Mouse (Mus musculus) CH12.LX (cell line): ENCODE measurements around the gene Mid1. TPM values are rescaled to one million over a fixed set of nuclear protein-coding genes. Genes with fewer than 3 reads are reported as not detected.
A peak's percentile ranks its signal among the peaks of the same experiment; 100 is the strongest.

Experiments used
- DNase-seq: peaks from one replicate; pipeline ENCODE4 v3.0.0-alpha.2; 2013; ENCODE audit errors: extremely low read depth
- H3K27ac ChIP-seq: 2 replicates; pipeline ENCODE4 v1.5.1; 2012; ENCODE audit warnings: low read depth, mild to moderate bottlenecking, control low read depth, moderate library complexity; ENCODE audit not compliant: insufficient read depth
- H3K27me3 ChIP-seq: replicated peaks from 2 replicates; pipeline ENCODE3; 2012; ENCODE audit warnings: inconsistent platforms
- H3K36me3 ChIP-seq, 2 experiments: replicated peaks in 1 of 2; 2 replicates each; pipeline versions ENCODE3 to v1.6.1; 2012; ENCODE audit warnings: inconsistent platforms in 1 of 2, low read length in 1 of 2, mild to moderate bottlenecking in 1 of 2, mixed read lengths in 1 of 2, moderate library complexity in 1 of 2; ENCODE audit not compliant: control insufficient read depth in 1 of 2, insufficient read depth in 1 of 2
- H3K4me1 ChIP-seq, 2 experiments: 2 replicates each; pipeline ENCODE4 v1.6.1; 2012; ENCODE audit warnings: inconsistent platforms in 1 of 2, moderate library complexity in 1 of 2; ENCODE audit not compliant: insufficient read depth in 2 of 2, control insufficient read depth in 1 of 2
- H3K4me2 ChIP-seq: 2 replicates; pipeline ENCODE4 v1.6.1; 2012; ENCODE audit warnings: low read depth, mild to moderate bottlenecking, control low read depth; ENCODE audit not compliant: poor library complexity, insufficient read depth, severe bottlenecking
- H3K4me3 ChIP-seq, 3 experiments: fragments of 150-350 bp in 1 of 3; sonication (generic) in 1 of 3; replicated peaks in 1 of 3; 2 replicates each; pipeline versions ENCODE3 to v1.5.1; 2011 to 2012; ENCODE audit warnings: low read depth in 2 of 3, low read length in 2 of 3, mild to moderate bottlenecking in 2 of 3, moderate library complexity in 2 of 3, control low read depth in 1 of 3, improper control_type of control experiment in 1 of 3, inconsistent platforms in 1 of 3, mixed read lengths in 1 of 3; ENCODE audit not compliant: poor library complexity in 1 of 3
- H3K79me2 ChIP-seq: replicated peaks from 2 replicates; pipeline ENCODE4 v1.6.1; 2012; ENCODE audit warnings: mild to moderate bottlenecking, moderate library complexity; ENCODE audit not compliant: control insufficient read depth, poor library complexity, insufficient read depth, severe bottlenecking; ENCODE audit errors: extremely low read depth
- H3K9ac ChIP-seq: 2 replicates; pipeline ENCODE4 v1.6.1; 2012; ENCODE audit warnings: low read depth, mild to moderate bottlenecking, control low read depth, moderate library complexity; ENCODE audit not compliant: insufficient read depth
- H3K9me3 ChIP-seq: replicated peaks from 2 replicates; pipeline ENCODE3; 2012; ENCODE audit warnings: low read length, inconsistent platforms, mixed read lengths
- BHLHE40 ChIP-seq: IDR thresholded peaks from 2 replicates; pipeline ENCODE4 v1.6.1; 2011; ENCODE audit warnings: mild to moderate bottlenecking, low read depth, low read length, improper control_type of control experiment
- CHD2 ChIP-seq: IDR thresholded peaks from 2 replicates; pipeline ENCODE4 v1.6.1; 2011; ENCODE audit warnings: low read length, improper control_type of control experiment
- CTCF ChIP-seq, 2 experiments: IDR thresholded peaks in 1 of 2; conservative IDR thresholded peaks in 1 of 2; 2 replicates each; pipeline ENCODE4 v1.5.1; 2011 to 2012; ENCODE audit warnings: low read depth in 2 of 2, low read length in 2 of 2, improper control_type of control experiment in 1 of 2, inconsistent platforms in 1 of 2, mild to moderate bottlenecking in 1 of 2, moderate library complexity in 1 of 2
- ELF1 ChIP-seq: IDR thresholded peaks from 2 replicates; pipeline ENCODE4 v1.6.1; 2014; ENCODE audit warnings: low read depth, mild to moderate bottlenecking, inconsistent platforms, low read length, improper control_type of control experiment
- HCFC1 ChIP-seq: IDR thresholded peaks from 2 replicates; pipeline ENCODE4 v1.6.1; 2012; ENCODE audit warnings: low read depth, mild to moderate bottlenecking, inconsistent platforms, low read length, improper control_type of control experiment
- IRF4 ChIP-seq: IDR thresholded peaks from 2 replicates; pipeline ENCODE4 v1.6.1; 2014; ENCODE audit warnings: low read depth, mild to moderate bottlenecking, inconsistent platforms, low read length, improper control_type of control experiment
- JUN ChIP-seq: IDR thresholded peaks from 2 replicates; pipeline ENCODE4 v1.6.1; 2011; ENCODE audit warnings: low read depth, mild to moderate bottlenecking, low read length, improper control_type of control experiment, moderate library complexity; ENCODE audit not compliant: insufficient read depth
- JUND ChIP-seq: conservative IDR thresholded peaks from 2 replicates; pipeline ENCODE4 v1.6.1; 2011; ENCODE audit warnings: low read depth, low read length, improper control_type of control experiment
- MAFK ChIP-seq: IDR thresholded peaks from 2 replicates; pipeline ENCODE4 v1.6.1; 2011; ENCODE audit warnings: low read length, improper control_type of control experiment; ENCODE audit not compliant: insufficient replicate concordance
- MAX ChIP-seq: IDR thresholded peaks from 2 replicates; pipeline ENCODE4 v1.6.1; 2011; ENCODE audit warnings: low read length, improper control_type of control experiment
- MAZ ChIP-seq: IDR thresholded peaks from 2 replicates; pipeline ENCODE4 v1.6.1; 2012; ENCODE audit warnings: low read depth, mild to moderate bottlenecking, inconsistent platforms, low read length, improper control_type of control experiment, moderate library complexity
- MYC ChIP-seq: IDR thresholded peaks from 2 replicates; pipeline ENCODE4 v1.6.1; 2011; ENCODE audit warnings: low read depth, mild to moderate bottlenecking, improper control_type of control experiment, low read length
- PAX5 ChIP-seq: IDR thresholded peaks from 2 replicates; pipeline ENCODE4 v1.6.1; 2012; ENCODE audit warnings: low read length, inconsistent platforms, mixed read lengths
- POLR2A ChIP-seq: IDR thresholded peaks from 2 replicates; pipeline ENCODE4 v1.6.1; 2011; ENCODE audit warnings: low read depth, mild to moderate bottlenecking, improper control_type of control experiment, low read length
- POLR2AphosphoS2 ChIP-seq: IDR thresholded peaks from 2 replicates; pipeline ENCODE4 v1.6.1; 2011; ENCODE audit warnings: low read depth, low read length, improper control_type of control experiment
- RAD21 ChIP-seq: IDR thresholded peaks from 2 replicates; pipeline ENCODE4 v1.6.1; 2011; ENCODE audit warnings: low read depth, mild to moderate bottlenecking, low read length, improper control_type of control experiment, moderate library complexity
- SMC3 ChIP-seq: IDR thresholded peaks from 2 replicates; pipeline ENCODE4 v1.6.1; 2011; ENCODE audit warnings: low read depth, low read length, improper control_type of control experiment
- TBP ChIP-seq: conservative IDR thresholded peaks from 2 replicates; pipeline ENCODE4 v1.6.1; 2011; ENCODE audit warnings: low read depth, low read length, improper control_type of control experiment
- TCF12 ChIP-seq: IDR thresholded peaks from 2 replicates; pipeline ENCODE4 v1.6.1; 2014; ENCODE audit warnings: low read depth, mild to moderate bottlenecking, inconsistent platforms, low read length, improper control_type of control experiment
- UBTF ChIP-seq: IDR thresholded peaks from 2 replicates; pipeline ENCODE4 v1.6.1; 2012; ENCODE audit warnings: low read depth, mild to moderate bottlenecking, inconsistent platforms, low read length, improper control_type of control experiment, moderate library complexity
- USF1 ChIP-seq: IDR thresholded peaks from 2 replicates; pipeline ENCODE4 v1.6.1; 2014; ENCODE audit warnings: low read depth, mild to moderate bottlenecking, inconsistent platforms, low read length, improper control_type of control experiment
- USF2 ChIP-seq: conservative IDR thresholded peaks from 2 replicates; pipeline ENCODE4 v1.6.1; 2011; ENCODE audit warnings: low read depth, low read length, improper control_type of control experiment
- ZC3H11A ChIP-seq: IDR thresholded peaks from 2 replicates; pipeline ENCODE4 v1.6.1; 2012; ENCODE audit warnings: low read depth, mild to moderate bottlenecking, inconsistent platforms, low read length, improper control_type of control experiment
- ZKSCAN1 ChIP-seq: IDR thresholded peaks from 2 replicates; pipeline ENCODE4 v1.6.1; 2012; ENCODE audit warnings: low read depth, inconsistent platforms, low read length, improper control_type of control experiment, borderline replicate concordance
- ZNF384 ChIP-seq: IDR thresholded peaks from 2 replicates; pipeline ENCODE4 v1.6.1; 2012; ENCODE audit warnings: low read depth, low read length, improper control_type of control experiment, inconsistent platforms
- dilution Hi-C: fragments of 300-500 bp; cut with MboI; formaldehyde crosslinking; loops from 2 replicates; pipeline ENCODE4 v1.14.3; 2020; ENCODE audit warnings: low sequenced_read_pairs; ENCODE audit not compliant: extremely low pct_unique_long_range_greater_than_20kb, extremely low pct_ligation_motif_present
- in situ Hi-C: fragments of 300-500 bp; cut with MboI; formaldehyde crosslinking; loops from 3 replicates; pipeline ENCODE4 v1.14.3; 2019; ENCODE audit warnings: low sequenced_read_pairs, low pct_ligation_motif_present, low pct_unique_long_range_greater_than_20kb, mixed read lengths
- polyA plus RNA-seq: library from polyadenylated mRNA; unstranded; fragments of >175 nt; gene quantifications from 2 replicates; pipeline ENCODE4 v1.2.1, GENCODE M21; 2012; ENCODE audit warnings: low read depth; ENCODE audit not compliant: insufficient read length
- total RNA-seq, 2 experiments: library from RNA; depleted of rRNA; stranded (reverse); fragments of 300-350 nt in 1 of 2; fragments of >200 nt in 1 of 2; gene quantifications; 2 replicates each; pipeline ENCODE4 v1.2.3; 2012 to 2014

Gene Mid1
- total and polyA plus RNA-seq, 3 experiments, result 3.3 to 15.0 (median 6.2) TPM

DNA sequence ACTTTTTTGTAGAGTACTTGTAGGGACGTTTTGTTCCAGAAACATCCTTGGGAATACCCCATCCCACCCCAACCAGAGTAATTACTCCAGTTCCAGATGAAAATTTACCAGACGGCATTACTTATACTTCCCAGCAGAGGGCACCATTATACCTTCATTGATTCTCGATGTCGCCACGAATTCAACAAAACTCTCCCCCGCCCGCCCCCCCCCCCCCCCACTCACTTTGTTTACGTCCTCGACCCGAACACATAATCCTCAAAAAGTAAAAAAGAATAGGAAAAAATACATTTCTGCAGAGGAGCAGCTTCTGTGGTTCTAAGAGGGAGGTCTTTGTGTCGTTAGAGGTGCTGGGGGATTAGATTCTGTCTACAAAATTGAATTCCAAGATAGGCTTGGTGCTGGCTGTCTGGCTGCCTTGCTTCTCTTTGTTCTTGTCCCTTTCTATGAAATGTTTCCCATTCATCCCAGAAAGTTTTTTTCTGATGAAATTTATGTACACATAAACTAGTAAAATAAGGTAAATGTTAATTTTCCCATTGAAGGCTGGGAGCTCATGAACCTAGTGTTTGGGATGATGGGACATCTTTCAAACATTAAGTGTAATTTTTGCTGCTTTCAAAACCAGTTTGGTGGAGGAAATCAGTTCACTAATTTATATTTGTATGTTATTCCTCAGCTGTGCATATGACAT is 114.1 kb downstream of the Mid1 start:
- Histone ChIP-seq H3K27ac (no peak overlapping the region), H3K79me2 (no peaks in the 10 kb centered on the region), H3K4me3 (no peak overlapping the region), H3K9me3 (no peaks in the 10 kb centered on the region), H3K27me3 (no peaks in the 10 kb centered on the region), H3K4me1 (peaks cover 2 to 6% of the 10 kb centered on the region in 2 experiments; a peak in 2 of 4 replicates), H3K36me3 (no peaks in the 10 kb centered on the region), H3K4me2 (peak overlapping the region; percentile 61), H3K9ac (no peak overlapping the region)
- in situ Hi-C loops (no loop called here), dilution Hi-C loops (no loop called here)
- TF ChIP-seq ZKSCAN1 (no peak), POLR2A (no peak), SMC3 (peak; percentile 8; the same call in 1 of the 2 replicates), PAX5 (no peak), HCFC1 (no peak), MAX (no peak), USF2 (no peak), TCF12 (no peak), JUN (no peak), UBTF (no peak), RAD21 (peak; percentile 46), TBP (no peak), MYC (no peak), CTCF (conservative IDR thresholded peaks at IDR 0.05 in 1 of 2, IDR thresholded peaks at IDR 0.05 in 1 of 2; ENCODE audit: low read depth in 2 of 2, low read length in 2 of 2) (peak in 1 of 2 experiments; percentile 53; a peak in 2 of 4 replicates), ZNF384 (no peak)
- DNase-seq, result peak; percentile 21

DNA sequence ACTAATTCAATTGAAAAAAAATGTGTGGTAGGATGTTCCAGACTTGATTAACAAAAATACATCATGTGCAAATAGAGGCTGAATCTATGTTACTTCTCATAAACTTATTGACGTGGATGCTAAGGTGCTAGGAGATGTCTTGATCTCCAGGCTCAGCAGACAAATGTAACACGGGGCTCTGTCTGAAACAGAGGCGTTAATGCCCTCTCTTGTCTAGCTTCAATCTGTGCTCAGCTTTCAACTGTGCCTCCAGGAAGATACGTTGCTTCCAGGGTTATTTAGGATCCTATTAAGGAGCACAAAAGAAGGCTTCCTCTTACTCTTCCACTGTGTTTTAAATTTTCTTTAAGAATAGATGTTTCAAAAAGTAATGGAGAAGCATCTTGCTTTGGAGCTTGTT is 115.2 kb downstream of the Mid1 start:
- in situ Hi-C loops, result no loop called here
- DNase-seq, result no peak
- Histone ChIP-seq H3K4me1 (no peaks in the 10 kb centered on the region), H3K4me2 (no peak overlapping the region), H3K27ac (no peak overlapping the region), H3K9me3 (no peaks in the 10 kb centered on the region), H3K36me3 (no peaks in the 10 kb centered on the region), H3K4me3 (no peak overlapping the region), H3K9ac (no peak overlapping the region), H3K79me2 (no peaks in the 10 kb centered on the region), H3K27me3 (no peaks in the 10 kb centered on the region)
- dilution Hi-C loops, result no loop called here
- TF ChIP-seq ZC3H11A (no peak), MYC (no peak), BHLHE40 (no peak), USF1 (no peak), POLR2AphosphoS2 (no peak), USF2 (no peak), CHD2 (no peak), TCF12 (no peak), IRF4 (no peak), POLR2A (no peak), MAZ (no peak), MAFK (no peak), SMC3 (no peak), RAD21 (no peak), MAX (no peak), JUND (no peak), ZNF384 (no peak), ELF1 (no peak)
